Mouse (Mus musculus): ENCODE measurements around the gene Pon1.

DNA sequence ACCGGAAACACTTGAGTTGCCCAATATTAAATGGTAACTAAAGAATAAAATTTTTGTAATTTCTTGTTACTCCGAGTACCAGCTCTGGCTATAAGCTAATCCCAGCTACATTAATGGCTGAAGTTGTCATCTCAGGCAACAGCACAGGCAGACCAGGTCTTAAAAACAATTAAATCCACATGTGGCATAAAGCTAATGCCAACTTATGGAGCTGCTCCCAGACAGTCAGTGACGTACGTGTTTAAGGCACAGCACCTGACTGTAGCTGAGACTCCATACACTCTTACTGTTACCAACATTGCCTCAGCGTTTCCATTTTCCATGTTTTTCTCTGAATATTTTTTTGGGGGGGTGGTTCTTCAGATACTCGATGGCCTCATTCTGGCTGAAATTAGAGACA lies 14.6 kb downstream of the Pon1 start:
- TF ChIP-seq TCF12 (IDR thresholded peaks at IDR 0.05; ENCODE audit: insufficient read depth, poor library complexity, severe bottlenecking) (no peak), POLR2AphosphoS2 (IDR thresholded peaks at IDR 0.05; ENCODE audit: insufficient read length, low read depth) (no peak), POLR2A (IDR thresholded peaks at IDR 0.05; ENCODE audit: insufficient read length, low read depth) (no peak), TCF3 (IDR thresholded peaks at IDR 0.05; ENCODE audit: insufficient read length, low read depth) (no peak), SRF (IDR thresholded peaks at IDR 0.05; ENCODE audit: control insufficient read depth, insufficient read length, low read depth) (no peak)
